Mouse (Mus musculus) midbrain, embryonic 11.5 days (tissue): ENCODE results near the gene Pou6f1. TPM values are rescaled to one million over a fixed set of nuclear protein-coding genes. Genes with fewer than 3 reads are reported as not detected.
"Not testable (repeated sequence)": the region's sequence is repeated elsewhere in the genome, so short reads cannot be mapped to it uniquely, and the experiment has no call there.

Experiments used
- ATAC-seq: fragments of 200-750 bp; cut with Nextera tagmentation; 2 replicates; pipeline ENCODE4 v1.8.0; 2017; ENCODE audit warnings: moderate TSS enrichment, moderate library complexity; ENCODE audit not compliant: low FRiP score
- DNase-seq: peaks from one replicate; pipeline ENCODE4 v3.0.0; 2015; ENCODE audit warnings: low spot score; ENCODE audit errors: missing footprints
- H3K27ac ChIP-seq: fragments of 300-500 bp; sonication (generic); 2 replicates; pipeline ENCODE4 v1.5.1; 2014; ENCODE audit warnings: low read depth, low read length
- H3K27me3 ChIP-seq: fragments of 300-500 bp; sonication (generic); 2 replicates; pipeline ENCODE4 v1.6.1; 2014; ENCODE audit warnings: mild to moderate bottlenecking, low read length, moderate library complexity, mixed read lengths; ENCODE audit not compliant: control insufficient read depth, insufficient read depth
- H3K36me3 ChIP-seq: fragments of 300-500 bp; sonication (generic); 2 replicates; pipeline ENCODE4 v1.6.1; 2014; ENCODE audit warnings: mild to moderate bottlenecking, low read length, moderate library complexity, mixed read lengths; ENCODE audit not compliant: control insufficient read depth, insufficient read depth
- H3K4me1 ChIP-seq: fragments of 300-500 bp; sonication (generic); 2 replicates; pipeline ENCODE4 v1.6.1; 2014; ENCODE audit warnings: low read length; ENCODE audit not compliant: control insufficient read depth, insufficient read depth
- H3K4me2 ChIP-seq: fragments of 300-500 bp; sonication (generic); 2 replicates; pipeline ENCODE4 v1.6.1; 2014; ENCODE audit warnings: mild to moderate bottlenecking, moderate library complexity
- H3K4me3 ChIP-seq: fragments of 300-500 bp; sonication (generic); 2 replicates; pipeline ENCODE4 v1.5.1; 2014; ENCODE audit warnings: low read depth, low read length
- H3K9ac ChIP-seq: fragments of 300-500 bp; sonication (generic); 2 replicates; pipeline ENCODE4 v1.6.1; 2014; ENCODE audit warnings: low read length
- H3K9me3 ChIP-seq: fragments of 300-500 bp; sonication (generic); 2 replicates; pipeline ENCODE4 v1.6.1; 2016; ENCODE audit warnings: low read length; ENCODE audit not compliant: control insufficient read depth
- WGBS: fragments of 180-500 bp; shearing (Covaris S2); extraction: QIAGEN DNeasy Blood & Tissue Kit; methylation state at CpG from one replicate; pipeline ENCODE4 v1.1.7; 2014; 5-methylcytosine and 5-hydroxymethylcytosine counted together
- polyA plus RNA-seq: library from polyadenylated mRNA; unstranded; fragments of >200 nt; fragmentation: Nextera tagmentation; extraction: Ambion mirVana; gene quantifications from 2 replicates; pipeline ENCODE4 v1.2.1, GENCODE M21; 2014

Pou6f1 gene
- polyA plus RNA-seq, 1 experiment from 2014 or later = 15.0 TPM

GRCm38 (mm10) chr15:100550280-100550679, 49.5 kb downstream of the Pou6f1 start:
- DNase-seq = no peak
- no peak overlapping the region for H3K9ac ChIP-seq
- WGBS = 93% methylated on average over 4 of the region's 4 CpGs
- ATAC-seq = no peak
- peak overlapping the region; percentile 63 for H3K4me2 ChIP-seq
- H3K27ac ChIP-seq = no peak overlapping the region
- peaks cover 8% of the 10 kb centered on the region for H3K4me1 ChIP-seq
- no peaks in the 10 kb centered on the region for H3K27me3 ChIP-seq
- H3K36me3 ChIP-seq = no peaks in the 10 kb centered on the region
- H3K9me3 ChIP-seq = no peaks in the 10 kb centered on the region; the same call in 1 of the 2 replicates
- no peak overlapping the region for H3K4me3 ChIP-seq

GRCm38 (mm10) chr15:100543651-100544030, 56.1 kb downstream of the Pou6f1 start:
- not testable (repeated sequence) for ATAC-seq, H3K36me3 ChIP-seq
- 99% methylated on average over 14 of the region's 14 CpGs for WGBS

GRCm38 (mm10) chr15:100542876-100543650, 56.7 kb downstream of the Pou6f1 start:
- H3K4me3 ChIP-seq, H3K27me3 ChIP-seq, DNase-seq, ATAC-seq, H3K4me1 ChIP-seq, H3K9ac ChIP-seq, H3K27ac ChIP-seq, H3K9me3 ChIP-seq, H3K36me3 ChIP-seq, H3K4me2 ChIP-seq: not testable (repeated sequence)
- WGBS = 95% methylated on average over 25 of the region's 28 CpGs

More at GRCm38 (mm10) chr15:100543651-100544030, 56.1 kb downstream of the Pou6f1 start:
- H3K9me3 ChIP-seq, H3K4me2 ChIP-seq, DNase-seq, H3K4me1 ChIP-seq, H3K27me3 ChIP-seq, H3K9ac ChIP-seq, H3K4me3 ChIP-seq, H3K27ac ChIP-seq: not testable (repeated sequence)

- Histone ChIP-seq H3K27ac (no peak overlapping the region), H3K36me3 (peaks cover 3% of the 10 kb centered on the region; the same call in 1 of the 2 replicates), H3K4me1 (no peaks in the 10 kb centered on the region), H3K4me2 (no peak overlapping the region), H3K9ac (no peak overlapping the region), H3K27me3 (no peaks in the 10 kb centered on the region), H3K9me3 (no peaks in the 10 kb centered on the region; the same call in 1 of the 2 replicates), H3K4me3 (no peak overlapping the region)
- ATAC-seq = no peak
- WGBS = 91% methylated on average over 4 of the region's 4 CpGs
- no peak for DNase-seq
These were observed 58.4 kb downstream of the Pou6f1 start for GRCm38 (mm10) chr15:100541426-100541825.

GRCm38 (mm10) chr15:100541001-100541400, 58.8 kb downstream of the Pou6f1 start:
- WGBS = 85% methylated on average over 1 of the region's 1 CpGs
- not testable (repeated sequence) for DNase-seq, H3K9ac ChIP-seq, ATAC-seq, H3K9me3 ChIP-seq, H3K4me2 ChIP-seq, H3K36me3 ChIP-seq, H3K27me3 ChIP-seq, H3K27ac ChIP-seq, H3K4me3 ChIP-seq, H3K4me1 ChIP-seq

- no peak overlapping the region for H3K27ac ChIP-seq
- H3K9ac ChIP-seq = no peak overlapping the region
- no peak for DNase-seq
- 96% methylated on average over 9 of the region's 9 CpGs for WGBS
- no peaks in the 10 kb centered on the region for H3K9me3 ChIP-seq
- no peak overlapping the region for H3K4me2 ChIP-seq
- no peaks in the 10 kb centered on the region for H3K27me3 ChIP-seq
- no peaks in the 10 kb centered on the region for H3K4me1 ChIP-seq
- H3K4me3 ChIP-seq = no peak overlapping the region
- H3K36me3 ChIP-seq = peaks cover 3% of the 10 kb centered on the region
- ATAC-seq = no peak
These were observed 60.4 kb downstream of the Pou6f1 start for GRCm38 (mm10) chr15:100539411-100539810.

GRCm38 (mm10) chr15:100537913-100538312, 61.9 kb downstream of the Pou6f1 start:
- 86% methylated on average over 6 of the region's 6 CpGs for WGBS
- Histone ChIP-seq H3K4me1 (no peaks in the 10 kb centered on the region), H3K36me3 (peaks cover 3% of the 10 kb centered on the region), H3K27ac (no peak overlapping the region), H3K4me2 (no peak overlapping the region), H3K27me3 (no peaks in the 10 kb centered on the region), H3K9me3 (no peaks in the 10 kb centered on the region), H3K4me3 (no peak overlapping the region), H3K9ac (no peak overlapping the region)
- DNase-seq = peak; percentile 84
- no peak for ATAC-seq

- no peak for ATAC-seq
- H3K4me1 ChIP-seq = no peaks in the 10 kb centered on the region
- no peaks in the 10 kb centered on the region for H3K27me3 ChIP-seq
- no peaks in the 10 kb centered on the region for H3K9me3 ChIP-seq
- no peak for DNase-seq
- H3K4me2 ChIP-seq = no peak overlapping the region
- H3K36me3 ChIP-seq = no peaks in the 10 kb centered on the region
- 89% methylated on average over 5 of the region's 5 CpGs for WGBS
- H3K4me3 ChIP-seq = no peak overlapping the region
- H3K27ac ChIP-seq = no peak overlapping the region
- H3K9ac ChIP-seq = no peak overlapping the region
These were observed 71.9 kb downstream of the Pou6f1 start for GRCm38 (mm10) chr15:100527900-100528299.

- DNase-seq (no peak), ATAC-seq (no peak)
- no peaks in the 10 kb centered on the region for H3K9me3 ChIP-seq
- no peak overlapping the region for H3K9ac ChIP-seq
- H3K4me3 ChIP-seq = no peak overlapping the region
- no peak overlapping the region for H3K27ac ChIP-seq
- no peaks in the 10 kb centered on the region for H3K4me1 ChIP-seq
- 94% methylated on average over 14 of the region's 14 CpGs for WGBS
- no peaks in the 10 kb centered on the region for H3K27me3 ChIP-seq
- H3K4me2 ChIP-seq = no peak overlapping the region
- no peaks in the 10 kb centered on the region; the same call in 1 of the 2 replicates for H3K36me3 ChIP-seq
These were observed 74.4 kb downstream of the Pou6f1 start for GRCm38 (mm10) chr15:100525405-100525804.
